Mouse (Mus musculus) E14TG2a.4 (cell line): Measurements from ENCODE around the gene Dpyd.

Experiments used
- CTCF ChIP-seq: conservative IDR thresholded peaks from 2 replicates; pipeline ENCODE4 v1.5.1; 2014; ENCODE audit warnings: low read length
- POU5F1 ChIP-seq: IDR thresholded peaks from 2 replicates; pipeline ENCODE4 v1.6.1; 2014; ENCODE audit warnings: low read length, borderline replicate concordance

- no peak for TF ChIP-seq CTCF
- TF ChIP-seq POU5F1: no peak
Measured at GRCm38 (mm10) chr3:119158670-119159069, 596.7 kb downstream of the Dpyd start.
